Mouse (Mus musculus) heart, adult 2 months (tissue): ENCODE data around the gene Wtip. TPM values are rescaled to one million over a fixed set of nuclear protein-coding genes. Genes with fewer than 3 reads are reported as not detected.
"Not testable (repeated sequence)": the region's sequence is repeated elsewhere in the genome, so short reads cannot be mapped to it uniquely, and the experiment has no call there.

ENCODE experiments used
- DNase-seq, 2 experiments: peaks; one replicate each; pipeline ENCODE4 v3.0.0; 2021
- H3K27ac ChIP-seq: fragments of 200-600 bp; 2 replicates; pipeline ENCODE4 v1.8.1; 2022
- H3K27me3 ChIP-seq: fragments of 200-500 bp; 2 replicates; pipeline ENCODE4 v1.6.1; 2012; ENCODE audit warnings: mild to moderate bottlenecking, low read length, inconsistent platforms, mixed read lengths; ENCODE audit not compliant: control insufficient read depth, insufficient read depth
- H3K36me3 ChIP-seq: fragments of 200-500 bp; 2 replicates; pipeline ENCODE4 v1.6.1; 2012; ENCODE audit warnings: low read length, inconsistent platforms; ENCODE audit not compliant: control insufficient read depth, insufficient read depth
- H3K4me1 ChIP-seq: fragments of 200-500 bp; 2 replicates; pipeline ENCODE4 v1.6.1; 2011; ENCODE audit warnings: low read length; ENCODE audit not compliant: control insufficient read depth, insufficient read depth
- H3K4me3 ChIP-seq: fragments of 200-600 bp; 2 replicates; pipeline ENCODE4 v1.8.1; 2022
- H3K79me2 ChIP-seq: fragments of 200-500 bp; replicated peaks from 2 replicates; pipeline ENCODE4 v1.6.1; 2012; ENCODE audit warnings: mild to moderate bottlenecking, inconsistent platforms, low read length, moderate library complexity, mixed read lengths; ENCODE audit not compliant: control insufficient read depth, insufficient read depth
- H3K9ac ChIP-seq: fragments of 200-500 bp; 2 replicates; pipeline ENCODE4 v1.6.1; 2012; ENCODE audit warnings: low read depth, mild to moderate bottlenecking, control low read depth, inconsistent platforms, low read length, mixed read lengths
- CTCF ChIP-seq: fragments of 200-600 bp; IDR thresholded peaks from 2 replicates; pipeline ENCODE4 v1.8.1; 2022; ENCODE audit warnings: antibody characterized with exemption, mild to moderate bottlenecking, moderate library complexity
- EP300 ChIP-seq: fragments of 200-500 bp; IDR thresholded peaks from 2 replicates; pipeline ENCODE4 v1.6.1; 2011; ENCODE audit warnings: low read depth, low read length, control low read depth; ENCODE audit not compliant: insufficient read depth
- POLR2A ChIP-seq: fragments of 200-500 bp; IDR thresholded peaks from 2 replicates; pipeline ENCODE4 v1.6.1; 2011; ENCODE audit warnings: mild to moderate bottlenecking, low read depth, low read length, control low read depth; ENCODE audit not compliant: insufficient read depth
- WGBS: fragments of 180-500 bp; shearing (Covaris S2); methylation state at CpG from one replicate; pipeline ENCODE4 v1.1.7; 2018; 5-methylcytosine and 5-hydroxymethylcytosine counted together
- intact Hi-C: fragments of 180-260 bp; cut with DNase I; formaldehyde crosslinking; loops from one replicate; pipeline ENCODE4 v1.15.1; 2025
- polyA plus RNA-seq: library from polyadenylated mRNA; depleted of rRNA; stranded (reverse); fragments of >200 nt; gene quantifications from 2 replicates; pipeline ENCODE4 v1.2.3, GENCODE M21; 2012; rRNA removed
- total RNA-seq, 2 experiments: library from RNA; stranded (reverse); gene quantifications; 2 replicates each; pipeline ENCODE4 v1.2.3; 2021

Gene Wtip
- total and polyA plus RNA-seq, 3 experiments: 9.7 to 12.1 (median 10.6) TPM

DNA sequence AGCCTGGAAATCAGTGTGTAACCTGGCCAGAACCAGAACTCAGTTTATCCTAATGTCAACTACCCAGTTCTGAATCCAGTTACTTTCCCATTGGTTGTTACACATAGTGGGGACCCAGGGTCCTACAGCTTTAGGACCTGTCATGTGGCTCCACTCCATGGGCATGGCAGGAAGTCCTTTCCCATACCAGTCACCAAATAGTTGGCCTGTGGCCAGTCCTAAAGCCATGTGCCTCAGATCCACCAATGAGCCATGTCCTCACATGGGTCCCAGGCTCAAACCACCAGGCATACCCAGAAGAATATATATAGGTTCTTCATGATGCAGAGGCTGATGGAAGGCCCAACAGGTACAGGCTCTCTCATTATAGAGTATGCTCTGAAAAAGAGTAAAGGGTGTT, 31.8 kb downstream of the Wtip start:
- H3K4me1 ChIP-seq: no peaks in the 10 kb centered on the region
- H3K27me3 ChIP-seq: no peaks in the 10 kb centered on the region
- H3K9ac ChIP-seq: no peak overlapping the region
- TF ChIP-seq CTCF (no peak), POLR2A (no peak), EP300 (no peak)
- DNase-seq: no peak
- no peak overlapping the region for H3K4me3 ChIP-seq
- no peak overlapping the region for H3K27ac ChIP-seq
- intact Hi-C loops: no loop called here
- no peaks in the 10 kb centered on the region for H3K79me2 ChIP-seq
- no peaks in the 10 kb centered on the region for H3K36me3 ChIP-seq

GRCm38 (mm10) chr7:34100002-34100401, 33.1 kb downstream of the Wtip start:
- H3K4me3 ChIP-seq: no peak overlapping the region
- no peaks in the 10 kb centered on the region for H3K4me1 ChIP-seq
- no peaks in the 10 kb centered on the region for H3K27me3 ChIP-seq
- no peaks in the 10 kb centered on the region for H3K79me2 ChIP-seq
- intact Hi-C loops: no loop called here
- H3K36me3 ChIP-seq: no peaks in the 10 kb centered on the region
- no peak for DNase-seq
- no peak overlapping the region for H3K27ac ChIP-seq
- H3K9ac ChIP-seq: no peak overlapping the region
- WGBS: 69% methylated on average over 2 of the region's 2 CpGs
- TF ChIP-seq EP300: no peak
- TF ChIP-seq POLR2A: no peak
- TF ChIP-seq CTCF: no peak

DNA sequence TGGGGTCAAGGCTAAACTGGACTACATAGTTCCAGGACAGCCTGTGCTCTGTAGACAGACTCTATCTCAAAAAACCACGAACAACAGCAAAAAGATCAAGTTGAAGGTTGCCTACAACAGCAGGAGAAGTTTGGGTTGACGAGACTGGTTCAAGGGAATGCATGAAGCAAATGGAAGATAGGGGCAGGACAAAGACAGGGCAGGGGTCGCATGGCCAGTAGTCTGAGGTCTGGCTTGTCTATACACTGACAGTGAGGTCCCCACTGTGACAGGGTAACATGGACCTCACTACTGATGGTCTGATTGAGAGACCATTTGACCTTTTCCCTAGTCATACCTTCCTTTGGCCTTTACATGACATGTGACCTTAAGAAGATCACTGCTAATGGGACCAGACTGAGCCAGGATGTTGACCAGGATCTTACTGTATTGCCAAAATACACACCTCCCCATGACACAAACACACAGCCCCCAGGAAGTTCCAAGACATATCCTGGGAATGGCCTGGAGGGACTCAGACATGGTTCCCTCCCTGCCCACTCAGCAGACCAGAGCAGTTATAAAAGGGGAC, 38.1 kb downstream of the Wtip start, which contains the start of gene Scgb1b30:
TSS of gene Scgb1b30 (plus strand) at position 521 of the 571 bp plus-strand sequence.
- no peak for TF ChIP-seq CTCF
- TF ChIP-seq EP300: no peak
- no peak for TF ChIP-seq POLR2A
- H3K9ac ChIP-seq: no peak within 1 kb of the TSS
- intact Hi-C loops: no loop called here
- H3K79me2 ChIP-seq: no peaks in the 10 kb centered on the region
- H3K27ac ChIP-seq: no peak within 1 kb of the TSS
- no peak within 1 kb of the TSS for H3K4me3 ChIP-seq
- H3K36me3 ChIP-seq: no peaks in the 10 kb centered on the region
- no peak for DNase-seq
- no peaks in the 10 kb centered on the region for H3K27me3 ChIP-seq
- H3K4me1 ChIP-seq: no peaks in the 10 kb centered on the region
- 64% methylated on average over 3 of the region's 3 CpGs for WGBS

DNA sequence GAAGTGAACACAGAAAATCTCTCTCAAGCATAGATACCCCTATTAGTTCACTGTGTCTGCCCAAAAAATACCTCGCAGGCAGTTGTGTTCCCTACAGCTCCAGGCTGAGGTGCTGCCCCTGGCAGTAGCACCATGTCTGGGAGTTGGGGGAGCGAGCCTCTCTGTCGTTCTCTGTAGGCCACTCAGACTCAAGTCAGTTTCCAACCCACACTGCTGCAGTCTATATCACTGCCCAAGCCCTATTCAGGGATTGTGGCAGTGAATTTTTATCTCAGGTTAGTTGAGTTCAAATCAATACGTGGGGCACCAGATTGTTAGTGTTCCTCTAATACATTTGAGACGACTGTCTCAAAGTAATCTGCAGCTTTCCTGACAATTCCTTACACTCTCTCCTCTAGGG, 64.9 kb downstream of the Wtip start:
- H3K36me3 ChIP-seq, H3K27ac ChIP-seq, H3K79me2 ChIP-seq, H3K4me1 ChIP-seq, H3K9ac ChIP-seq, intact Hi-C loops, H3K4me3 ChIP-seq, H3K27me3 ChIP-seq, DNase-seq: not testable (repeated sequence)
- WGBS: 62% methylated on average over 5 of the region's 5 CpGs

Other genes starting within 250 kb of the Wtip start
- gene Scgb2b26, start 188.2 kb downstream of the Wtip start, total RNA-seq: not detected
- gene Scgb2b26, start 188.2 kb downstream of the Wtip start, polyA plus RNA-seq: not detected in 2 replicates
- not detected for gene Scgb2b27, start 119.3 kb downstream of the Wtip start, total RNA-seq
- gene Scgb2b27, start 119.3 kb downstream of the Wtip start, polyA plus RNA-seq: not detected in 2 replicates
- not detected for gene Scgb1b27, start 111.8 kb downstream of the Wtip start, total RNA-seq
- not detected in 2 replicates for gene Scgb1b27, start 111.8 kb downstream of the Wtip start, polyA plus RNA-seq
- gene Scgb1b30, start 37.8 kb downstream of the Wtip start, total RNA-seq: not detected
- not detected in 2 replicates for gene Scgb1b30, start 37.8 kb downstream of the Wtip start, polyA plus RNA-seq
- gene Uba2, start 36.3 kb upstream of the Wtip start, total RNA-seq: 10 to 100 TPM; 29.9 to 32.9 TPM
- gene Uba2, start 36.3 kb upstream of the Wtip start, polyA plus RNA-seq: 19.5 and 38.6 TPM in 2 replicates
- 10 to 100 TPM; 14.8 to 20.6 TPM for gene Pdcd2l, start 63.4 kb upstream of the Wtip start, total RNA-seq
- 18.8 and 30.0 TPM in 2 replicates for gene Pdcd2l, start 63.4 kb upstream of the Wtip start, polyA plus RNA-seq
- gene Gpi1, start 97.1 kb upstream of the Wtip start, total RNA-seq: 100 to 1,000 TPM; 480 to 591 TPM
- gene Gpi1, start 97.1 kb upstream of the Wtip start, polyA plus RNA-seq: 442 and 488 TPM in 2 replicates
- not detected for gene Gm6096, start 117.8 kb upstream of the Wtip start, total RNA-seq
- gene Gm6096, start 117.8 kb upstream of the Wtip start, polyA plus RNA-seq: not detected in 2 replicates
- gene 4931406P16Rik, start 180.3 kb upstream of the Wtip start, total RNA-seq: 10 to 100 TPM; 40.7 to 44.1 TPM
- 24.9 and 32.5 TPM in 2 replicates for gene 4931406P16Rik, start 180.3 kb upstream of the Wtip start, polyA plus RNA-seq